Mouse (Mus musculus): ENCODE data around the gene Zdhhc1.

Gene Zdhhc1

GRCm38 (mm10) chr8:105496439-105497180 lies at the start of gene Zdhhc1:
TSS of gene Zdhhc1 (minus strand) at chr8:105496902.
- peak; percentile 96 for DNase-seq (ENCODE audit: low spot score)

DNA sequence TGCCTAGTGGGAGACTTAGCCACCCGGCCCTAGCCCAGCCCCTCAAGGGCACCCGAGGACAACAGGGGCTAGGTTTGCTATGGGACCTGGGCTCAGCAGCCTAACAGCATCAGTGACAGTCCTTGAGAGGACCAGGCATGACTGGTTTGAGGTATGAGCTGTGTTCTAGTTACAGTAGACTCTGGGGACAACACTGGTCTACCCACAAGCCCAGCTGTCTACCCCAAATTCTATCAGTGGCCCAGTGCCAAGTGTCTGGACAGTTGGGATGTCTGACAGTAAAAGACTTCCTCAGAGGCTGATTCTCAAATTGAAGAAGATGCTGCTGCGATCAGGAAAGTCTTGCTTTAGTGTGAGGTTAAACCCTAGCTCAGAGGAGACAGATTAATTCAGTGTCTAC lies 48.5 kb upstream of the Zdhhc1 start:
- no peak for DNase-seq (ENCODE audit: low spot score)

DNA sequence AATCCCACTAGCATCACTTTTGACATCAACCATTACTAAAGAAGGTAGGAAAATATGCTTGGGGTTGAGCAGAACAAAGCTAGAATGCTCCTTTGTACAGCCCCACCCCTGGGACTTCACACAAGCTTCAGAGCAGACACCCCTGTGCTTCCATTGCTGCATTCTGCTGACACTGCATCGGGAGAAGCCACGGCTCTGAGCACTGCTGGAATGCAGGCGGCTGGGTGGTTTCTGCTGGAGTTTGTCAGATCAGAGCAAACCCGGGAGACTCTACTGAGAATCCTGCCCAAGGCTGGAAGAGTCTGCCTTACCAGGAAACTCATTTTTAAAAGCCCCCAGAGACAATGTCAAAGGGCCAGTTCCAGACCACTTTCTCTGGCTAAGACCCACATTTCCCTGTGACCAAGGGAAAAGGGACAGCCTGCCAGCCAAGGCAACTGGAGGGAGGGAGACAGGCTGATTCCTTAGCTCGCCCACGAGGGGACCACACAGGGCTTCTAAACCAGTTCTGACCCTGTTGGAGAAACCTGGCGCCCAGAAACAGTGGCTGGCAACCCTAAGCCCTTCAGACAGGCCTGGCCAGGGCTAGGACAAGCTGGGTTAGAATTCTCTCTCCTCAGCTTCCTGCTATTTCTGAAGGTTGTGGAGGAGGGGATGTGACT lies 48.0 kb upstream of the Zdhhc1 start:
- no peak for DNase-seq (ENCODE audit: low spot score)

DNA sequence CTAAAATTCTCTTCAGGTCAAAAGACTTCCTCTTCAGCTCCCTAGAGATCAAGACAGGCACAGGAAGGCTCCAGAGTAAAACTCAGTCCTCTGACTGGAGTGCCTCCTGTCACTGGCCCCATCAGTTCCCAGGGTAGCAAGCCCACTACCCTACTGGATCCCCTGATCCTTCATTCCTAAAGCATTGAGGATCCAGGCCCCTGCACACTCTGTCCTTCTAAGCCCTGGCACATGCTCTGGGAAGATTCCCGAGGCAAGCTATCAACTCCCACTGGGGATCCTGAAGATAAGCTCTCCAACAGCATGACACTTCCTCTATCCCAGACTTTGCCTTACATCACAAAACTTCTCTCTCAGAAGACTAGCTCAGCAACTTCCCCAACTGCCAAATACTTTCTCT lies 47.0 kb upstream of the Zdhhc1 start:
- no peak for DNase-seq (ENCODE audit: low spot score)

- DNase-seq (ENCODE audit: low spot score), result no peak
Observed at GRCm38 (mm10) chr8:105542808-105543207, 46.1 kb upstream of the Zdhhc1 start.

DNA sequence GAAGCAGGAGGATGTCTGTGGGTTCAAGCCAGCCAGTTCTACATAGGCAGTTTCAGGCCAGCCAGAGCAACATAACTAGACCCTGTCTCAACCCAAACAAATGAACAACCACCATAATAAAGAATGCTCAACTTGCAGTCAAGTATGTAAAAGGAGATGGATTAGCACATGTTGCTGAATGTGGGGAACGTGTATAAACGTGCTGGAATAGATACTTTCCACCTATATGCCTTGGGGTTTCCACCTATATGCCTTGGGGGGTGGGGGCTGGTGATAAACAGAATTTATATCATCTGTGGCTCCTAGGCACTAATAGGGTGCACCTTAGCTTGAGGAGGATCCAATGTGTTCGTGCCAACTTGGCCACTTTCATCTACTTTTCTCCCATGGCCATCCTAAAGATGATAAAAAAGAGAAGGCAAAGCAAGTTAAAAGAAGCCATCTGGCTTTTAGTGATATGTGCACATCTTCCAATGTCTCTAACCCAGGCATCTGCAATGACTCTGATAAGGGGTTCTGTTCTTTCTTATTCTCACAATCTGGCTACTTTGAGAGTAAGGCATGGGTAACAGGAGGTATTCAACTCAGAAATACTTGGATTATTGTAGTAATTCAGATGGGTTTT lies 45.4 kb upstream of the Zdhhc1 start:
- no peak for DNase-seq (ENCODE audit: low spot score)

- DNase-seq (ENCODE audit: low spot score), result no peak
Observed at GRCm38 (mm10) chr8:105538940-105539339, 42.2 kb upstream of the Zdhhc1 start.

GRCm38 (mm10) chr8:105537011-105537677 lies 40.4 kb upstream of the Zdhhc1 start:
- no peak for DNase-seq (ENCODE audit: low spot score)

DNA sequence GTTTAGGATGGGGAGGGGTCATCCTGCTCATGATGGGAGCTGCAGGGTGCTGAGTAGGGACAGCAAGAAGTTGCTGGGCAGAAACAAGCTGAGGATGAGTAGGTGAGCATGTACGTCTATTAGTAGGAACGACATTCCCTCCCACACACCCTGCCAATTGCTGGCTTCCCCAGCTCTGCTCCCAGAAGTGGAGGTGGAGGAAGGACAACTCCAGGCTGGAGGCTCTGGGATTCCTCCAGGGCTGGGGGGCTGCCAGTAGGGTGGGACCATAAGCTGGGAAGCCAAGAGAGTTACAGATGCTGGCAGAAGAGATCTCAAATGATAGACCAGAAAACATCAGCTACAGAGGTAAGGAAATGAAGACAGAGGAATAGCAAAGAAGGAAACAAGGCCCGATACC lies 39.8 kb upstream of the Zdhhc1 start:
- no peak for DNase-seq (ENCODE audit: low spot score)

- peak; percentile 92 for DNase-seq (ENCODE audit: low spot score)
Observed at GRCm38 (mm10) chr8:105533892-105534329, 37.2 kb upstream of the Zdhhc1 start.

DNA sequence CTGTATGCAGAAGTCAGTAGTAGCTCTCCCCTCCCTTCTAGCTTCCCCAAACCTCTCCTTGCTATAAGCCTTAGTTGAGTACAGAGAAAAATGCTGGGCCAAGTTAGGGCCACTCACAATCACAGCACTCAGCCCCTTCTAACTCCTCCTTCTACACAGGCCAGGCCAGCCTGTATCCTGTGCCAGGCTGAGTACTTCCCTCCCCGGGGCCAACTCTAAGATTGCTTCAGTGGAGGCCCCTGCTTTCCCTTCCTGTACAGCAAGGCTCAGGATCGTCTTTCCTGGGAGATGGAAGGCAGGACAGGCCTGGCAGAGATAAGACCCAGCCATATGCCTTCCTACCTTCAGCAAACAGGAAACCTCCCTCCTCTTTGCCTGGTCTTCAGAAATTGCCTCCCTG lies 36.7 kb upstream of the Zdhhc1 start:
- DNase-seq (ENCODE audit: low spot score), result no peak

DNA sequence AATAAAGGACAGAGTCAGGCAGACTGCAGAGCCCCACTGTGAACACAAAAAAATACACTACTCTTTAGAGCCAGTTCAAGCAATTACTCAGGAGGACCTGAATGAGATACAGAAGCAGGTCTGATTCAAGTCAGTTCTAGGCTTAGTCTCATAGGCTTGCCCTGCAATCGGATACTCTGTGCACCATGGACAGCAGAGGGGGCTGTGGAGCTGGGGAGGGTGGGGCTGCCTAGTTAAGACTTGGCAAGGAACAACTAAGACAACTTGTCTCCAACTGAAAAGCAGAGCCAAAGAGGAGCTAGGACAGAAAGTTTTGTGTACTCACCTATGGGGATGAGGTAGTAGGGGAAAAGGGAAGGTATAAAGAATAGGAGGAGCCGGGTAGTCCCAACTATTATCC lies 35.1 kb upstream of the Zdhhc1 start:
- DNase-seq (ENCODE audit: low spot score), result peak; percentile 86

- DNase-seq (ENCODE audit: low spot score), result no peak
Observed at GRCm38 (mm10) chr8:105529271-105529670, 32.6 kb upstream of the Zdhhc1 start.

DNA sequence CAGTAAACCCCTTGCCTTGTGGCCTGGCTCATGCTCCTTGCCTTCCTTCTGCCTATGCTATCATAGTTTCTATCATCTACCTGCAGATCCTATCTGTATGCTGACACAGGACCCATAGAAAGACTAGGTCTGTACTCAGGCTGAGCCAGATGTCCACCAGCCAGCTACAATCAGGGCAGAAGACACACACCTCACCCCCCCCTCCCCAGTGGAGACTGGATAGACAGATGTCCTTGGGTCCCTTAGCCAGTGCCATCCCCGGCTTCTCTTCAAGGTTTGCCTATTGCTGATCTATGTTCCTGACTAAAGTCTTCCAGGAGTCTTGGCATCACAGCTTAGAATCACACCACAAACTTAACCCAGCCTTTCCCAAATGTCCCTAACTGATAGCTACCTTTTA lies 31.5 kb upstream of the Zdhhc1 start:
- no peak for DNase-seq (ENCODE audit: low spot score)

- no peak for DNase-seq (ENCODE audit: low spot score)
Observed at GRCm38 (mm10) chr8:105527110-105527509, 30.4 kb upstream of the Zdhhc1 start.

GRCm38 (mm10) chr8:105522890-105523289 lies 26.2 kb upstream of the Zdhhc1 start:
- DNase-seq (ENCODE audit: low spot score), result no peak

GRCm38 (mm10) chr8:105521995-105522769 lies 25.5 kb upstream of the Zdhhc1 start:
- DNase-seq (ENCODE audit: low spot score), result no peak

GRCm38 (mm10) chr8:105521061-105521460 lies 24.4 kb upstream of the Zdhhc1 start:
- DNase-seq (ENCODE audit: low spot score), result no peak

DNA sequence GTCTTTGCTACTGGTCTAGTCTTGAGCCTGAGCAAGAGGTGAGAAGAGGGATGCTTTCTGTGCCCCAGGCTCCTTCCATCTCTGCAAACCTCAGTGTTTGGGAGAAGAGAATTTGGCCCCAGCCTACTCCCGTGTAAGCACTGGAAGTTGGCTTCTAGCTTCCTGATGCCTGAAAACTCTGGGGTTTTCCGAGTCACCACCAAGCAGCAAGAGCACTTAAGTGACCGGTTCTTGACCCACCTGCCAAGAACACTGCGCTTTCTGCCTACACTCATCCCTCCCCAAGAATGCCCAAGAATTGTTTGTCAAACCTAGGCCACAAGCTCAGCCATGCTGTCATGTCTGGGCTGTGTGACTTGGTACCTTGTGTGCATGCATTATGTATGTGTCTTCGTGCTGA lies 23.8 kb upstream of the Zdhhc1 start:
- no peak for DNase-seq (ENCODE audit: low spot score)

DNA sequence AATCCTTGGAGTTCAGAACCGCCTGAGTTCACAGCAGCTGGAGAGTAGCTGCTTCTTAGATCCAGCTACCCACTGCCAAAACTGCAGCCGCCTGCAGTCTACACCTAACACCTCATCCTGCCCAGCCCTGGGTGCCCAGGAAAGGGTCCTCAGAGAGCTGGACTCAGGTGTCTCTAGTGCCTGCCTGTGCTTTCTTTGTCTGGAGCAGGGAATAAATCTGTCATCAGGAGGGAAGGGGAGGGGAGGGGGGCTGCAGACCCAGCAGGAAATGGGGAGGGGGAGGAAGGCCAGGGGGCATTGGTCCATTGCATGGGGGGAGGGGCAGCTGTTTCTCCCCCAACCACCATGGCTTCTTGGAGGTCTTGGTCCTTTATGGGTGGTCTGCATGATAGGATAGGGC lies 22.9 kb upstream of the Zdhhc1 start:
- DNase-seq (ENCODE audit: low spot score), result no peak

GRCm38 (mm10) chr8:105518436-105519313 lies 22.0 kb upstream of the Zdhhc1 start, which contains the start of gene Hsd11b2:
TSS of gene Hsd11b2 (plus strand) at chr8:105518755.
- DNase-seq (ENCODE audit: low spot score), result peak; percentile 66
